Mouse (Mus musculus) embryonic facial prominence, embryonic 15.5 days (tissue): ENCODE results near the gene Gipc3. TPM values are rescaled to one million over a fixed set of nuclear protein-coding genes. Genes with fewer than 3 reads are reported as not detected.

Experiments
- ATAC-seq: fragments of 200-750 bp; cut with Nextera tagmentation; 2 replicates; pipeline ENCODE4 v1.8.0; 2017; ENCODE audit warnings: low read depth, moderate TSS enrichment; ENCODE audit not compliant: insufficient number of reproducible peaks, low FRiP score, low TSS enrichment
- H3K27ac ChIP-seq: fragments of 300-500 bp; sonication (generic); replicated peaks from 2 replicates; pipeline ENCODE4 v1.5.1; 2015; ENCODE audit warnings: mild to moderate bottlenecking, inconsistent platforms
- H3K27me3 ChIP-seq: fragments of 300-500 bp; sonication (generic); 2 replicates; pipeline ENCODE4 v1.6.1; 2015; ENCODE audit warnings: inconsistent platforms
- H3K36me3 ChIP-seq: fragments of 300-500 bp; sonication (generic); 2 replicates; pipeline ENCODE4 v1.6.1; 2015; ENCODE audit warnings: mild to moderate bottlenecking, inconsistent platforms
- H3K4me1 ChIP-seq: fragments of 300-500 bp; sonication (generic); 2 replicates; pipeline ENCODE4 v1.6.1; 2015; ENCODE audit warnings: inconsistent platforms
- H3K4me2 ChIP-seq: fragments of 300-500 bp; sonication (generic); replicated peaks from 2 replicates; pipeline ENCODE4 v1.6.1; 2015; ENCODE audit warnings: mild to moderate bottlenecking, inconsistent platforms
- H3K4me3 ChIP-seq: fragments of 300-500 bp; sonication (generic); replicated peaks from 2 replicates; pipeline ENCODE4 v1.5.1; 2015; ENCODE audit warnings: mild to moderate bottlenecking, inconsistent platforms
- H3K9ac ChIP-seq: fragments of 300-500 bp; sonication (generic); 2 replicates; pipeline ENCODE4 v1.6.1; 2015; ENCODE audit warnings: inconsistent platforms
- H3K9me3 ChIP-seq: fragments of 300-500 bp; sonication (generic); replicated peaks from 2 replicates; pipeline ENCODE4 v1.6.1; 2016; ENCODE audit warnings: inconsistent platforms
- WGBS: fragments of 180-500 bp; shearing (Covaris S2); methylation state at CpG from one replicate; pipeline ENCODE4 v1.1.7; 2015; 5-methylcytosine and 5-hydroxymethylcytosine counted together
- polyA plus RNA-seq: library from polyadenylated mRNA; unstranded; fragments of >200 nt; fragmentation: Nextera tagmentation; extraction: Ambion mirVana; gene quantifications from 2 replicates; pipeline ENCODE4 v1.2.1, GENCODE M21; 2015

The Gipc3 gene
- polyA plus RNA-seq, 1 experiment from 2014 or later, result 0.29 TPM

GRCm38 (mm10) chr10:81383802-81384604, 40.9 kb upstream of the Gipc3 start, which contains the start of the genes Dohh and Gm48551:
Gene Dohh (plus strand): TSS chr10:81384428.
Gene Gm48551 (plus strand): TSS chr10:81384466.
- 8% methylated on average over 54 of the region's 54 CpGs for WGBS
- Histone ChIP-seq H3K36me3 (peaks cover 32% of the 10 kb centered on the region), H3K9ac (peak within 1 kb of the TSS; percentile 70), H3K4me1 (peaks cover 25% of the 10 kb centered on the region), H3K9me3 (no peaks in the 10 kb centered on the region), H3K27me3 (no peaks in the 10 kb centered on the region), H3K4me2 (peak within 1 kb of the TSS; percentile 95), H3K27ac (peak within 1 kb of the TSS; percentile 89), H3K4me3 (peak within 1 kb of the TSS; percentile 91)
- ATAC-seq, result peak; percentile 95

GRCm38 (mm10) chr10:81382039-81382438, 39.0 kb upstream of the Gipc3 start:
- Histone ChIP-seq H3K27ac (no peak overlapping the region), H3K36me3 (peaks cover 12% of the 10 kb centered on the region), H3K4me3 (no peak overlapping the region), H3K4me1 (peaks cover 34% of the 10 kb centered on the region), H3K9me3 (no peaks in the 10 kb centered on the region), H3K27me3 (no peaks in the 10 kb centered on the region), H3K9ac (no peak overlapping the region), H3K4me2 (no peak overlapping the region)
- 73% methylated on average over 5 of the region's 5 CpGs for WGBS
- ATAC-seq, result no peak

- 80% methylated on average over 6 of the region's 6 CpGs for WGBS
- no peak overlapping the region for H3K4me3 ChIP-seq
- H3K9ac ChIP-seq, result no peak overlapping the region
- no peak overlapping the region for H3K4me2 ChIP-seq
- no peak overlapping the region for H3K27ac ChIP-seq
- no peaks in the 10 kb centered on the region for H3K27me3 ChIP-seq
- no peak for ATAC-seq
- H3K4me1 ChIP-seq, result peaks cover 38% of the 10 kb centered on the region
- H3K9me3 ChIP-seq, result no peaks in the 10 kb centered on the region
- H3K36me3 ChIP-seq, result peaks cover 10% of the 10 kb centered on the region; the same call in 1 of the 2 replicates
Measured at GRCm38 (mm10) chr10:81379809-81380378, 36.8 kb upstream of the Gipc3 start.

GRCm38 (mm10) chr10:81379183-81379553, 36.1 kb upstream of the Gipc3 start:
- peak overlapping the region; percentile 80 for H3K27ac ChIP-seq
- no peaks in the 10 kb centered on the region for H3K27me3 ChIP-seq
- peak overlapping the region; percentile 77 for H3K4me2 ChIP-seq
- peak overlapping the region; percentile 39; the same call in 1 of the 2 replicates for H3K9ac ChIP-seq
- H3K36me3 ChIP-seq, result peaks cover 12% of the 10 kb centered on the region
- no peaks in the 10 kb centered on the region for H3K9me3 ChIP-seq
- WGBS, result 60% methylated on average over 3 of the region's 3 CpGs
- peak overlapping the region; percentile 74 for H3K4me3 ChIP-seq
- H3K4me1 ChIP-seq, result peaks cover 34% of the 10 kb centered on the region
- ATAC-seq, result no peak

- 1% methylated on average over 46 of the region's 46 CpGs for WGBS
- Histone ChIP-seq H3K4me3 (peak overlapping the region; percentile 74), H3K27ac (peak overlapping the region; percentile 80), H3K27me3 (no peaks in the 10 kb centered on the region), H3K4me2 (peak overlapping the region; percentile 77), H3K9ac (peak overlapping the region; percentile 39), H3K9me3 (no peaks in the 10 kb centered on the region), H3K4me1 (peaks cover 34% of the 10 kb centered on the region), H3K36me3 (peaks cover 17% of the 10 kb centered on the region)
- peak; percentile 97 for ATAC-seq
Measured at GRCm38 (mm10) chr10:81378553-81379182, 35.6 kb upstream of the Gipc3 start.

DNA sequence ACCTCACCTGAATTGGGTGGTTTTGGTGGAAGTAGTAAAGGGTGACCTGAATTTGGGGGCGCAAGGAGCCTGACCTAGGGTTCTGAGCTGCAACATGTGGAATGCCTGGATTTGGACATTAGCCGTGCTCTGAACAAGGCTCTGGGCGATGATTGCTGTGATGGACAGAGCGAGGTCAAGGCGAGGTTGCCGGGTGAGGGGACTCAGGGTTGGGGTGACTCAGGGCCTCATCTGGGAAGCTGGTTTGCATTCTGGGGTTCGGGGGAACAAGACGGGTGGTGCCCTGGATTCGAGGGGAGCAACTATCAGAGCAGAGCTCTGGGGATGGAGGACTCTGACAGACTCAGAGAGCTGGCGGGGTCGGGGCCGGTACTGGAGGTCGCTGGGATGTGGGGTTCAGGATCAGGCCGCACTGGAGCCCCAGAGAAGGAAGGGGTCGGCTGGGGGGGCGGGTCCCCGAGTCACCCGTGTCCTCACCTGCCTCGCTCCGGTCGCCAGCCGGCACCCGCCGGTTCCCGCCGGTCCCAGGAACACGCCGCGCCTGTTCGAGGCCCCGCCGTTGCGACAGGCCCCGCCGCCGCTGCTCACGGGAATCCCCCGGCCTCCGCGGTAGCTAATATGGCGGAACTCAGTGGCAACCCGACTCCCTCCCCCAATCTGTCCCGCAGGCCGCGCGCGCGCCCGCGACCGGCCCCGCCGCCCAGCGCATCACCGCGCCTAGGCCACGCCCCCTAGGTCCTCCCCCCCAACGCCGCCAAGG, 34.9 kb upstream of the Gipc3 start, which contains the start of gene Fzr1:
Fzr1 (minus strand) TSS at position 724 of the 760 bp plus-strand sequence.
- H3K4me2 ChIP-seq, result peak within 1 kb of the TSS; percentile 77
- peak within 1 kb of the TSS; percentile 74 for H3K4me3 ChIP-seq
- no peaks in the 10 kb centered on the region for H3K27me3 ChIP-seq
- peaks cover 24% of the 10 kb centered on the region for H3K36me3 ChIP-seq
- no peak for ATAC-seq
- H3K27ac ChIP-seq, result peak within 1 kb of the TSS; percentile 80
- H3K4me1 ChIP-seq, result peaks cover 34% of the 10 kb centered on the region
- no peaks in the 10 kb centered on the region for H3K9me3 ChIP-seq
- H3K9ac ChIP-seq, result peak within 1 kb of the TSS; percentile 88
- WGBS, result 0% methylated on average over 50 of the region's 59 CpGs

DNA sequence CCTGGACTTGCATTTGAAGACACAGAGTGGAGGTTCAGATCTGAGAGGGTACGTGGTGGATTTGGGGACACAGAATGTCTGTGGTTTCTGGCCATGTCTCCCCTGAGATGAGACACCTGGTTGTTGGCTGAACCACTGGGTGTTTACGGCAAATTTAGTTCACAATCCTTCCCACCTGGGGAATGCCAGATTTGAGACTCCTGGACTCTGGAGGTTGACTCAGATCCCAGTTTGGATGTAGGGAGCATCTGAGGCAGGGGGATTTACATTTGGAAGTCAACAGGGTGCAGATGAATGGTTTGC, 34.2 kb upstream of the Gipc3 start:
- H3K27ac ChIP-seq, result peak overlapping the region; percentile 29

DNA sequence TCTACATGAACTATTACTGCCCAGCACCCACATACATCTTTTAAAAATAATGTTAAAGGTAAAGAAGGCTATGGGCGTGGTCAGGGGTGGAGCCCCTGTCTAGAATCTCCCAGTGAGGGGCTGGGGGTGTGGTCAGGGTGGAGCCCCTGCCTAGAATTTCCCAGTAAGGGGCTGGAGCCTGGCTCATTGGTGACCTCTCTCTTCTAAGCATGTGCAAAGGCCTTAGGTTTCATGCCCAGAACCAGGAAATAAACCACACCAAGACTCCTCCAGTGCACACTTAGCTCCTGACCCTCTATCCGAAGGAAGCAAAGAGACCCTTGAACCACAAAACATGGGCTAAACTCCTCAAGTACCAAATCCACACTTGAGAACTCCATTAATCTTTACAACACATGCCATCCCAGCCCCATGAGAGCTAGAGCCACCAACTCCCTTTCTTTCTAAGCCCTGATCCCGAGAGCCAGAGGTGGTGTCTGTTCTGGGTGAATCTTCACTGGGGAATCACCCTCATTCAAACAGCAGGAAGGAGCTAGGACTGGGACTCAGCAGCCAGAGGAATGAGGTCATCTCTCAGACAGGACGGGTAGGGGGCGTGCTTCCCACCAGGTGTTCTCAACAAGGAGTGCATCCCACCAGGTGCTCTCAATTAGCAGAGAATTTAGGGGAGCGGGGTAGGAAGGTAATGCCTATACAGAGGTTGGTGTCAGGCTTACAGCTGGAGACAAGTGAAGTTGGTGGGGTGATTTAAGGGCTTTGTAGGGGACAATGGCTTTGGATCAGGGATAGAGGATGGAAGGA, 33.7 kb upstream of the Gipc3 start:
- ATAC-seq, result no peak
- Histone ChIP-seq H3K27ac (peak overlapping the region; percentile 29), H3K9ac (peak overlapping the region; percentile 88; the same call in 1 of the 2 replicates), H3K36me3 (peaks cover 37% of the 10 kb centered on the region), H3K27me3 (no peaks in the 10 kb centered on the region), H3K9me3 (no peaks in the 10 kb centered on the region), H3K4me3 (peak overlapping the region; percentile 74), H3K4me1 (peaks cover 30% of the 10 kb centered on the region), H3K4me2 (peak overlapping the region; percentile 77)
- 25% methylated on average over 6 of the region's 6 CpGs for WGBS

More for the DNA sequence above, 34.2 kb upstream of the Gipc3 start:
- 44% methylated on average over 2 of the region's 2 CpGs for WGBS
- Histone ChIP-seq H3K9ac (peak overlapping the region; percentile 88), H3K4me2 (peak overlapping the region; percentile 77), H3K4me1 (peaks cover 34% of the 10 kb centered on the region), H3K4me3 (peak overlapping the region; percentile 74), H3K36me3 (peaks cover 31% of the 10 kb centered on the region), H3K9me3 (no peaks in the 10 kb centered on the region), H3K27me3 (no peaks in the 10 kb centered on the region)
- no peak for ATAC-seq

- H3K9ac ChIP-seq, result no peak overlapping the region
- no peak for ATAC-seq
- no peak overlapping the region for H3K4me3 ChIP-seq
- H3K27me3 ChIP-seq, result no peaks in the 10 kb centered on the region
- no peaks in the 10 kb centered on the region for H3K9me3 ChIP-seq
- 90% methylated on average over 10 of the region's 10 CpGs for WGBS
- H3K4me2 ChIP-seq, result no peak overlapping the region
- no peak overlapping the region for H3K27ac ChIP-seq
- H3K36me3 ChIP-seq, result peaks cover 51% of the 10 kb centered on the region
- H3K4me1 ChIP-seq, result peaks cover 30% of the 10 kb centered on the region
Measured at GRCm38 (mm10) chr10:81375322-81375721, 32.3 kb upstream of the Gipc3 start.

GRCm38 (mm10) chr10:81367207-81367495, 24.1 kb upstream of the Gipc3 start:
- Histone ChIP-seq H3K9me3 (no peaks in the 10 kb centered on the region), H3K4me3 (no peak overlapping the region), H3K9ac (no peak overlapping the region), H3K36me3 (peaks cover 61% of the 10 kb centered on the region), H3K4me1 (peaks cover 31% of the 10 kb centered on the region), H3K27me3 (peaks cover 28% of the 10 kb centered on the region), H3K27ac (no peak overlapping the region), H3K4me2 (no peak overlapping the region)
- WGBS, result 78% methylated on average over 6 of the region's 6 CpGs
- ATAC-seq, result no peak
